Mouse (Mus musculus): ENCODE results near the gene Sipa1l2. TPM values are rescaled to one million over a fixed set of nuclear protein-coding genes. Genes with fewer than 3 reads are reported as not detected.

Gene Sipa1l2
- polyA plus RNA-seq (2014; fragmentation: Nextera tagmentation; extraction: Ambion mirVana), result 6.6 and 12.9 TPM in 2 replicates

GRCm38 (mm10) chr8:125569533-125570365, at the start of gene Sipa1l2:
TSS of gene Sipa1l2 (minus strand) at chr8:125569808.
- Histone ChIP-seq H3K36me3 (ENCODE audit: control insufficient read depth, insufficient read depth, low read length) (no peaks in the 10 kb centered on the region), H3K9ac (ENCODE audit: low read depth, low read length) (peak within 1 kb of the TSS; percentile 75), H3K4me2 (replicated peaks; ENCODE audit: low read depth, low read length) (peak within 1 kb of the TSS; percentile 92), H3K27ac (ENCODE audit: low read depth, low read length) (peak within 1 kb of the TSS; percentile 37; the same call in 1 of the 2 replicates), H3K9me3 (ENCODE audit: control insufficient read depth, low read length) (no peaks in the 10 kb centered on the region), H3K4me1 (ENCODE audit: control insufficient read depth, insufficient read depth, low read length) (peaks cover 10% of the 10 kb centered on the region; the same call in 1 of the 2 replicates), H3K27me3 (ENCODE audit: control insufficient read depth, insufficient read depth, low read length) (no peaks in the 10 kb centered on the region), H3K4me3 (ENCODE audit: low read length) (peak within 1 kb of the TSS; percentile 45)
- WGBS, result 1% methylated on average over 104 of the region's 129 CpGs
- peak; percentile 90 for ATAC-seq (ENCODE audit: low FRiP score, low TSS enrichment)

GRCm38 (mm10) chr8:125618543-125619335, 49.1 kb upstream of the Sipa1l2 start:
- H3K9ac ChIP-seq (ENCODE audit: low read depth, low read length), result no peak overlapping the region
- H3K27ac ChIP-seq (ENCODE audit: low read depth, low read length), result no peak overlapping the region
- H3K4me1 ChIP-seq (ENCODE audit: control insufficient read depth, insufficient read depth, low read length), result peaks cover 3% of the 10 kb centered on the region; the same call in 1 of the 2 replicates
- no peaks in the 10 kb centered on the region for H3K36me3 ChIP-seq (ENCODE audit: control insufficient read depth, insufficient read depth, low read length)
- H3K4me2 ChIP-seq (replicated peaks; ENCODE audit: low read depth, low read length), result no peak overlapping the region
- WGBS, result 65% methylated on average over 16 of the region's 16 CpGs
- H3K9me3 ChIP-seq (ENCODE audit: control insufficient read depth, low read length), result no peaks in the 10 kb centered on the region
- H3K27me3 ChIP-seq (ENCODE audit: control insufficient read depth, insufficient read depth, low read length), result no peaks in the 10 kb centered on the region
- no peak overlapping the region for H3K4me3 ChIP-seq (ENCODE audit: low read length)
- ATAC-seq (ENCODE audit: low FRiP score, low TSS enrichment), result no peak

GRCm38 (mm10) chr8:125616935-125617334, 47.3 kb upstream of the Sipa1l2 start:
- WGBS, result 76% methylated on average over 5 of the region's 5 CpGs
- Histone ChIP-seq H3K9ac (ENCODE audit: low read depth, low read length) (no peak overlapping the region), H3K36me3 (ENCODE audit: control insufficient read depth, insufficient read depth, low read length) (no peaks in the 10 kb centered on the region), H3K9me3 (ENCODE audit: control insufficient read depth, low read length) (no peaks in the 10 kb centered on the region), H3K27ac (ENCODE audit: low read depth, low read length) (no peak overlapping the region), H3K4me3 (ENCODE audit: low read length) (no peak overlapping the region), H3K27me3 (ENCODE audit: control insufficient read depth, insufficient read depth, low read length) (no peaks in the 10 kb centered on the region), H3K4me2 (replicated peaks; ENCODE audit: low read depth, low read length) (no peak overlapping the region), H3K4me1 (ENCODE audit: control insufficient read depth, insufficient read depth, low read length) (peaks cover 3% of the 10 kb centered on the region; the same call in 1 of the 2 replicates)
- no peak for ATAC-seq (ENCODE audit: low FRiP score, low TSS enrichment)

- H3K9ac ChIP-seq (ENCODE audit: low read depth, low read length), result no peak overlapping the region
- no peaks in the 10 kb centered on the region for H3K36me3 ChIP-seq (ENCODE audit: control insufficient read depth, insufficient read depth, low read length)
- no peak for ATAC-seq (ENCODE audit: low FRiP score, low TSS enrichment)
- H3K4me1 ChIP-seq (ENCODE audit: control insufficient read depth, insufficient read depth, low read length), result peaks cover 3% of the 10 kb centered on the region; the same call in 1 of the 2 replicates
- H3K9me3 ChIP-seq (ENCODE audit: control insufficient read depth, low read length), result no peaks in the 10 kb centered on the region
- H3K27ac ChIP-seq (ENCODE audit: low read depth, low read length), result no peak overlapping the region
- WGBS, result 93% methylated on average over 3 of the region's 3 CpGs
- H3K4me3 ChIP-seq (ENCODE audit: low read length), result no peak overlapping the region
- H3K4me2 ChIP-seq (replicated peaks; ENCODE audit: low read depth, low read length), result no peak overlapping the region
- H3K27me3 ChIP-seq (ENCODE audit: control insufficient read depth, insufficient read depth, low read length), result no peaks in the 10 kb centered on the region
These were observed 46.4 kb upstream of the Sipa1l2 start for GRCm38 (mm10) chr8:125616039-125616438.

GRCm38 (mm10) chr8:125613552-125613951, 43.9 kb upstream of the Sipa1l2 start:
- Histone ChIP-seq H3K9ac (ENCODE audit: low read depth, low read length) (no peak overlapping the region), H3K4me3 (ENCODE audit: low read length) (no peak overlapping the region), H3K4me1 (ENCODE audit: control insufficient read depth, insufficient read depth, low read length) (no peaks in the 10 kb centered on the region), H3K27me3 (ENCODE audit: control insufficient read depth, insufficient read depth, low read length) (no peaks in the 10 kb centered on the region), H3K27ac (ENCODE audit: low read depth, low read length) (no peak overlapping the region), H3K36me3 (ENCODE audit: control insufficient read depth, insufficient read depth, low read length) (no peaks in the 10 kb centered on the region), H3K4me2 (replicated peaks; ENCODE audit: low read depth, low read length) (no peak overlapping the region), H3K9me3 (ENCODE audit: control insufficient read depth, low read length) (no peaks in the 10 kb centered on the region)
- WGBS, result 91% methylated on average over 2 of the region's 2 CpGs
- ATAC-seq (ENCODE audit: low FRiP score, low TSS enrichment), result no peak

GRCm38 (mm10) chr8:125611799-125612560, 42.4 kb upstream of the Sipa1l2 start:
- Histone ChIP-seq H3K4me2 (replicated peaks; ENCODE audit: low read depth, low read length) (no peak overlapping the region), H3K9me3 (ENCODE audit: control insufficient read depth, low read length) (no peaks in the 10 kb centered on the region), H3K36me3 (ENCODE audit: control insufficient read depth, insufficient read depth, low read length) (no peaks in the 10 kb centered on the region), H3K4me1 (ENCODE audit: control insufficient read depth, insufficient read depth, low read length) (no peaks in the 10 kb centered on the region), H3K4me3 (ENCODE audit: low read length) (no peak overlapping the region), H3K27me3 (ENCODE audit: control insufficient read depth, insufficient read depth, low read length) (no peaks in the 10 kb centered on the region), H3K27ac (ENCODE audit: low read depth, low read length) (no peak overlapping the region), H3K9ac (ENCODE audit: low read depth, low read length) (no peak overlapping the region)
- WGBS, result 84% methylated on average over 21 of the region's 21 CpGs
- no peak for ATAC-seq (ENCODE audit: low FRiP score, low TSS enrichment)

GRCm38 (mm10) chr8:125611024-125611798, 41.6 kb upstream of the Sipa1l2 start:
- H3K9ac ChIP-seq (ENCODE audit: low read depth, low read length), result no peak overlapping the region
- no peak overlapping the region for H3K27ac ChIP-seq (ENCODE audit: low read depth, low read length)
- no peaks in the 10 kb centered on the region for H3K27me3 ChIP-seq (ENCODE audit: control insufficient read depth, insufficient read depth, low read length)
- WGBS, result 88% methylated on average over 10 of the region's 10 CpGs
- no peak overlapping the region for H3K4me3 ChIP-seq (ENCODE audit: low read length)
- H3K4me1 ChIP-seq (ENCODE audit: control insufficient read depth, insufficient read depth, low read length), result no peaks in the 10 kb centered on the region
- no peak overlapping the region for H3K4me2 ChIP-seq (replicated peaks; ENCODE audit: low read depth, low read length)
- no peaks in the 10 kb centered on the region for H3K36me3 ChIP-seq (ENCODE audit: control insufficient read depth, insufficient read depth, low read length)
- H3K9me3 ChIP-seq (ENCODE audit: control insufficient read depth, low read length), result no peaks in the 10 kb centered on the region
- ATAC-seq (ENCODE audit: low FRiP score, low TSS enrichment), result no peak

- Histone ChIP-seq H3K27ac (ENCODE audit: low read depth, low read length) (no peak overlapping the region), H3K4me3 (ENCODE audit: low read length) (no peak overlapping the region), H3K4me2 (replicated peaks; ENCODE audit: low read depth, low read length) (no peak overlapping the region), H3K36me3 (ENCODE audit: control insufficient read depth, insufficient read depth, low read length) (no peaks in the 10 kb centered on the region), H3K4me1 (ENCODE audit: control insufficient read depth, insufficient read depth, low read length) (no peaks in the 10 kb centered on the region), H3K9ac (ENCODE audit: low read depth, low read length) (no peak overlapping the region), H3K9me3 (ENCODE audit: control insufficient read depth, low read length) (no peaks in the 10 kb centered on the region), H3K27me3 (ENCODE audit: control insufficient read depth, insufficient read depth, low read length) (no peaks in the 10 kb centered on the region)
- ATAC-seq (ENCODE audit: low FRiP score, low TSS enrichment), result no peak
- 76% methylated on average over 6 of the region's 6 CpGs for whole genome bisulfite sequencing
These were observed 40.1 kb upstream of the Sipa1l2 start for GRCm38 (mm10) chr8:125609737-125610136.
